Mouse (Mus musculus) embryonic facial prominence, embryonic 11.5 days (tissue): ENCODE results near the gene Snap91. TPM values are rescaled to one million over a fixed set of nuclear protein-coding genes. Genes with fewer than 3 reads are reported as not detected.

ENCODE experiments used
- ATAC-seq: fragments of 200-750 bp; cut with Nextera tagmentation; replicated peaks from 2 replicates; pipeline ENCODE4 v1.8.0; 2017; ENCODE audit warnings: low read depth; ENCODE audit not compliant: insufficient number of reproducible peaks, low FRiP score, low TSS enrichment
- DNase-seq: peaks from one replicate; pipeline ENCODE4 v3.0.0-alpha.2; 2015; ENCODE audit warnings: low spot score
- H3K27ac ChIP-seq: fragments of 300-500 bp; sonication (generic); replicated peaks from 2 replicates; pipeline ENCODE4 v1.5.1; 2014; ENCODE audit warnings: mild to moderate bottlenecking, low read depth, low read length, control low read depth
- H3K27me3 ChIP-seq: fragments of 300-500 bp; sonication (generic); 2 replicates; pipeline ENCODE4 v1.6.1; 2014; ENCODE audit warnings: mild to moderate bottlenecking, low read length, moderate library complexity, mixed read lengths; ENCODE audit not compliant: control insufficient read depth, insufficient read depth
- H3K36me3 ChIP-seq: fragments of 300-500 bp; sonication (generic); replicated peaks from 2 replicates; pipeline ENCODE4 v1.6.1; 2014; ENCODE audit warnings: low read depth, mild to moderate bottlenecking, low read length, moderate library complexity, mixed read lengths; ENCODE audit not compliant: control insufficient read depth, insufficient read depth
- H3K4me1 ChIP-seq: fragments of 300-500 bp; sonication (generic); 2 replicates; pipeline ENCODE4 v1.6.1; 2014; ENCODE audit warnings: low read length, mixed read lengths; ENCODE audit not compliant: control insufficient read depth, insufficient read depth
- H3K4me2 ChIP-seq: fragments of 300-500 bp; sonication (generic); 2 replicates; pipeline ENCODE4 v1.6.1; 2014; ENCODE audit warnings: low read depth, mild to moderate bottlenecking, control low read depth, low read length, moderate library complexity
- H3K4me3 ChIP-seq: fragments of 300-500 bp; sonication (generic); 2 replicates; pipeline ENCODE4 v1.5.1; 2014; ENCODE audit warnings: low read depth, low read length, control low read depth
- H3K9ac ChIP-seq: fragments of 300-500 bp; sonication (generic); replicated peaks from 2 replicates; pipeline ENCODE4 v1.6.1; 2014; ENCODE audit warnings: mild to moderate bottlenecking, control low read depth, low read length
- H3K9me3 ChIP-seq: fragments of 300-500 bp; sonication (generic); replicated peaks from 2 replicates; pipeline ENCODE4 v1.6.1; 2016; ENCODE audit warnings: mild to moderate bottlenecking, low read length, inconsistent platforms, mixed read lengths; ENCODE audit not compliant: control insufficient read depth
- WGBS: fragments of 180-500 bp; shearing (Covaris S2); extraction: QIAGEN DNeasy Blood & Tissue Kit; methylation state at CpG from one replicate; pipeline ENCODE4 v1.1.7; 2014; 5-methylcytosine and 5-hydroxymethylcytosine counted together
- polyA plus RNA-seq: library from polyadenylated mRNA; unstranded; fragments of >200 nt; fragmentation: Nextera tagmentation; extraction: Ambion mirVana; gene quantifications from 2 replicates; pipeline ENCODE4 v1.2.1, GENCODE M21; 2014

The Snap91 gene
- polyA plus RNA-seq, 1 experiment from 2014 or later, result 5.7 TPM

DNA sequence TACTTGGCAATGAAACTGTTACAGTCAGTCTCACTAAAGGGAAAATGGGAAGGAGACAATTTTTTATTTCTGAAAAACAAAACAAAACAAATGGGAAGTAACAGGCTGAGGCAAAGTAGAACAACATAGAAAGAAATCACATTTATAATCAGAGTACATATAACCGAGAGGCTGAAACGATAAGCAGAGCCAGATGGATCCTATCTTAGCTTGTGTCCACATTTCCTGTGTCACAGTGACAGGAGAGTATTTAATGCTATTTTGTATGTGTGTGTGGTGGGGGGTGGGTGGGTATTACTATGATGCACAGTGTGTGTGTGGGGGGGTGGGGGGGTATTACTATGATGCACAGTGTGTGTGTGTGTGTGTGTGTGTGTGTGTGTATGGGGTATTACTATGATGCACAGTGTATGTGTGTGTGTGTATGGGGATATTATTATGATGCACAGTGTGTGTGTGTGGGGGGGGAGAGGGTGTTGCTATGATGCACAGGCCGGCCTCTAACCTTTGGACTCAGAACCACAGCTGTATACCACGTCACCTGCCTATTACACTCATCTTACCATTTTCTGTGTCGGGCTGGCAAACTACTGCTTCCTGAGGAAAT is 36.6 kb downstream of the Snap91 start:
- WGBS, result 78% methylated on average over 5 of the region's 5 CpGs
- Histone ChIP-seq H3K4me3 (no peak overlapping the region), H3K9me3 (no peaks in the 10 kb centered on the region), H3K27ac (no peak overlapping the region), H3K9ac (no peak overlapping the region), H3K4me2 (no peak overlapping the region), H3K27me3 (no peaks in the 10 kb centered on the region), H3K36me3 (no peaks in the 10 kb centered on the region), H3K4me1 (no peaks in the 10 kb centered on the region)
- no peak for DNase-seq
- no peak for ATAC-seq

DNA sequence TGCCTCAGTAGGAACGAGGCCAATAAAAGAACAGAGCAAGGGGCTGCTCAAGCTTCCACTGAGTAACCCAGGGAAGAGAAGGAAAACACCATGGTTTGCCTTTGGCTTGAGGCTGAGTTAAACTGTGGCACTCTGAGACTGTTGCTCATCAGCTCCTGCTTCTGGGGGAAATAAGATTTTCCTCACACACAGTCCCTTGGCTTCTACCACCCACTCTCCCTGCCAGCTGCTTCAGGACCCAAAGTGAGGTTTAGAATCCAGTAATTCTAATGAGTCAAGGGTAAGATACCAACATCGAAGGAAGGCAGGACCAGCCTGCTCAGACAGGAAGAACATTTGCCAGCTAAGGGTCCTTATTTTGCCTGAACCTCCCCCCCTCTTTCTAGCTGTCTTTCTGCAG is 50.7 kb downstream of the Snap91 start:
- 89% methylated on average over 2 of the region's 2 CpGs for WGBS
- H3K9ac ChIP-seq, result no peak overlapping the region
- H3K4me1 ChIP-seq, result no peaks in the 10 kb centered on the region
- no peak overlapping the region for H3K27ac ChIP-seq
- H3K4me2 ChIP-seq, result no peak overlapping the region
- H3K9me3 ChIP-seq, result no peaks in the 10 kb centered on the region
- H3K27me3 ChIP-seq, result no peaks in the 10 kb centered on the region; the same call in 1 of the 2 replicates
- ATAC-seq (no peak), DNase-seq (no peak)
- H3K36me3 ChIP-seq, result no peaks in the 10 kb centered on the region
- H3K4me3 ChIP-seq, result no peak overlapping the region

DNA sequence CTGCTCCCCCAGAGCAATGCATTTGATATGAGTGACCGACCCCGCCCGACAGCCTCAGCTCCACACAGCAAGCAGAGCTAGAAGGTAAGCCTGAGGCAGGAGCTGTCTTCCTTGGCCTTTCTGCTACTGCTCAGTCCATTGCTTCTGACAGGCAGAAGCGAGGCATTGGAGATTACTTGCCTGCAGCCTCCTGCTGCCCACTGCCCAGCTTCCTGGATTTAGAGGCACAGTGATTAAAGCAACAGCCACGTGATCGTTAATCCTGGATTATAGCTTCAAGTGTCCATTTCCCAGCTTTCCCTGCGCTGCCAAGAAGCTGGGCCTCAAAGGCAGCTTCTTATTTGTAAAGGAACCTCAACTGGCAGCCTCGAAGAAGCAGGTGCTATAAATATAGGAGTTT is 51.4 kb downstream of the Snap91 start:
- Histone ChIP-seq H3K36me3 (no peaks in the 10 kb centered on the region), H3K9ac (no peak overlapping the region), H3K4me2 (no peak overlapping the region), H3K4me3 (no peak overlapping the region), H3K27me3 (no peaks in the 10 kb centered on the region), H3K27ac (no peak overlapping the region), H3K4me1 (no peaks in the 10 kb centered on the region), H3K9me3 (no peaks in the 10 kb centered on the region)
- DNase-seq, result peak; percentile 30
- no peak for ATAC-seq
- WGBS, result 55% methylated on average over 8 of the region's 8 CpGs

DNA sequence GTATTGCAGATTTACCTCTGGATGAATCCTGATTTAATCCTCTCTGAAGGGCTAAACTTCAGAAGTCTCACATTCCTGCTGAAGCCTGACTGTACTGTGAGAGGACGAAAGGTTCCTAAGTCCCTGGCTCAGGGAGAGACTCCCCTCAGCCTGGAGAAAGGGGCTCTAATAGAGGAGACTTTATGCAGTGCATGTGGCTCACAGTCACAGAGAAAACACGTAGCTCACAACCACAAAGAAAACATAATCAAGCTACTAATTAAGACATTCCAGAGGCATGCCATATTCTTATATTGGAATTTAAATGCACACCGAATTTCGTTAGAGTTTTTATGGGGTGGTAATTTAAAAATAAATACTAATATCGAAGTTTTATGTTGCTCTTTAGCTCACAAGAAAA is 61.1 kb downstream of the Snap91 start:
- Histone ChIP-seq H3K9ac (no peak overlapping the region), H3K27ac (no peak overlapping the region), H3K9me3 (no peaks in the 10 kb centered on the region), H3K36me3 (no peaks in the 10 kb centered on the region), H3K4me3 (no peak overlapping the region), H3K27me3 (no peaks in the 10 kb centered on the region), H3K4me1 (no peaks in the 10 kb centered on the region), H3K4me2 (no peak overlapping the region)
- WGBS, result 82% methylated on average over 5 of the region's 5 CpGs
- DNase-seq (no peak), ATAC-seq (no peak)

DNA sequence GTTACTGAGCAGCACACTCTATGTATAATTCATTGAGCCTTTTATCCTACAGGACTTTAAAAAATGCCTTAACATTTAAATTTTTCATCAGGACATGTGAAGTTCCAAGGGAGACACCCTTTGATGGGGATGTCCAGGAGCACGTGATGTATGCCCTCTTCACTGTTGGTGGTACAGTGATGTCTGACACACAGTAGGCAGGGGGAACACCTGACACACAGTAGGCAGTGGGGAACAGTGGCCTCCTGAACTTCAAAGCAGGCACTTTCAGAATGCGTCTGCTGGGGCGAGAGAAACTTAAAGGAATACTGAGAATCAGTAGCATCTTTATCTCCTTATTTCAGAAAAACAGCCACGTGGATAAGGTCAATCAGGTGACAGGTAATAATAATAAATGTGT is 62.8 kb downstream of the Snap91 start:
- DNase-seq (no peak), ATAC-seq (no peak)
- H3K4me1 ChIP-seq, result no peaks in the 10 kb centered on the region
- H3K9me3 ChIP-seq, result no peaks in the 10 kb centered on the region
- no peaks in the 10 kb centered on the region for H3K36me3 ChIP-seq
- no peak overlapping the region for H3K9ac ChIP-seq
- no peak overlapping the region for H3K4me3 ChIP-seq
- H3K4me2 ChIP-seq, result no peak overlapping the region
- 75% methylated on average over 4 of the region's 4 CpGs for WGBS
- no peaks in the 10 kb centered on the region for H3K27me3 ChIP-seq
- H3K27ac ChIP-seq, result no peak overlapping the region

DNA sequence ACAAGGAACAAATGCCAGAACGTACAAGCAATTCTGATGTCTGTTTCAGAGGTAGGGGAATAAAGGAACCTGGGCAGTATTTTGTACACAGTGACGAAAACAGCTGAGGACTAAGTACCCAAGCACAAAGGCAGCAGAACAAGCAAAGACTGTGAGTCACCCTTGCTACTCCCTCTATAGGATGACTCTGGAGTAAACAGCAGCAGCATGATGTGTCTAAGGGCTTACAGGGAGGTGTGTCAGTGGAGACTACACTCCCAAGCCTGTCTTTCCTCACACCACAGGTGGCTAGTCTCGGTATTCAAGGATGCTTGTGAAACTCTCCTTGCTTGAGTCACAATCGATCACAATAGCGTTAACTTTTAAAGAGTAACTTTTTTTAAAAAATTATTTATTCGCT is 66.1 kb downstream of the Snap91 start:
- 70% methylated on average over 6 of the region's 6 CpGs for WGBS
- no peak for ATAC-seq

DNA sequence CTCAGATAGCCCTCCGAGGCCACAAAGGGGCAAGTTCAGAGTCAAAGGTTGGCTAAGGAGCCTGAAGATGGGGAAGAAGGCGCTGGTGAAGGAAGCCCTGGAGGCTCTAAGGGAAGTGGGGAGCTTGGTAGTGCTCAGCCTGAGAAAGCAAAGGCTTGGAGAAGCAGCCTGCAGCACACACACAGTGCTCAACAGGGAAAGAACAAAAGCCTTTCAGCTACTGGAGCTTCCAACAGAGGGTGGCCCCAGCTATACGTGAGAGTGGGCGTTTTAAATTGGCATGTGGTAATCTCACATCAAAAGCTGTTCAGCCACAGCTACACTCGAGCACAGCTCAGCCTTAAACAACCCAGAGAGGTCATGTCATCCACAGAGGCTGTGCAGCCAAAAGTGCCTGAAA is 67.1 kb downstream of the Snap91 start:
- DNase-seq, result no peak
- no peak for ATAC-seq
- H3K4me1 ChIP-seq, result no peaks in the 10 kb centered on the region

More for the DNA sequence above, 66.1 kb downstream of the Snap91 start:
- no peak for DNase-seq
- H3K9me3 ChIP-seq, result no peaks in the 10 kb centered on the region
- H3K27me3 ChIP-seq, result no peaks in the 10 kb centered on the region
- no peaks in the 10 kb centered on the region for H3K36me3 ChIP-seq
- no peak overlapping the region for H3K4me3 ChIP-seq
- H3K27ac ChIP-seq, result no peak overlapping the region
- H3K4me2 ChIP-seq, result no peak overlapping the region
- H3K9ac ChIP-seq, result no peak overlapping the region
- H3K4me1 ChIP-seq, result no peaks in the 10 kb centered on the region

DNA sequence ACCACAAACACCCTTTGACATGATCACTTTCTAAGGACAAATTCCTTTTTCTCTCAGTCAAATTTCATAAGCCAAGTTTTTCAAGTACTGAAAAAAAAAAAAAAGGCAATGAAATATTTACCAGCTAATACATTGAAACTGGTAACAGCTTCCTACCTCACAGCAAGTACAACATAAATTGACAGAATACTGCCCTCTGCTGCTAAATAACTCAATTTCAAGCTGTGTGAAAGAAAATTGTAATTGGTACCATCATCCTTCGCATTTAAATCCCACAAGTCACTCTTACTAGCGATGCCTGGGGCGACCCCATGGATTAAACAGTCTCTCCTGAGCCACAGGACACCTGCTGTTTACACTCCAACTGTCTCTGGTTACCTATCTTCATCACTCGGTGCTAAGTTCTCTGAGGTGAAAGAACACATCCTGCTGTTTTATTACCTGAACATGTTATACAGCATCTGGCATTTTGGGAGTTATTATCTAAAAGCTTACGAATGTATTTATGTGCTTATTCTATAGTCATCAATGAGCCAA is 69.7 kb downstream of the Snap91 start:
- peak; percentile 58 for DNase-seq
- Histone ChIP-seq H3K9me3 (no peaks in the 10 kb centered on the region), H3K27ac (no peak overlapping the region), H3K9ac (no peak overlapping the region), H3K36me3 (no peaks in the 10 kb centered on the region), H3K4me3 (no peak overlapping the region), H3K4me1 (no peaks in the 10 kb centered on the region), H3K27me3 (no peaks in the 10 kb centered on the region), H3K4me2 (no peak overlapping the region)
- 40% methylated on average over 5 of the region's 5 CpGs for WGBS
- ATAC-seq, result no peak

More for the DNA sequence above, 67.1 kb downstream of the Snap91 start:
- Histone ChIP-seq H3K36me3 (no peaks in the 10 kb centered on the region), H3K9ac (no peak overlapping the region), H3K9me3 (no peaks in the 10 kb centered on the region), H3K27me3 (no peaks in the 10 kb centered on the region), H3K27ac (no peak overlapping the region), H3K4me3 (no peak overlapping the region), H3K4me2 (no peak overlapping the region)
- WGBS, result 21% methylated on average over 5 of the region's 5 CpGs
